In genomic region chr1:171184314-171184713, GRCm38 (mm10) we compare ENCODE assay signal across 9 mouse cellular contexts. TPM values are rescaled to one million over a fixed set of nuclear protein-coding genes. Genes with fewer than 3 reads are reported as not detected.
DNase-seq lines count a peak whose midpoint lies in the region; ATAC-seq and TF ChIP-seq lines count a peak whose summit lies in the region.
"Had no signal": no experiment of that assay in that cellular context is flagged by ENCODE, and none has a peak within 500 bp of the region (broad histone marks: within the 10 kb centered on the region; RNA-seq: fewer than 3 reads in every experiment).

No protein-coding gene starts in this region.

- no peak overlapping the region for H3K9ac ChIP-seq in liver, adult 2 months (ENCODE audit: low read depth, low read length)
- no peak overlapping the region for H3K9ac ChIP-seq in liver, embryonic 12.5 days
- H3K9ac ChIP-seq in neural tube, embryonic 15.5 days (replicated peaks) = no peak overlapping the region
- H3K9ac ChIP-seq: liver, embryonic 15.5 days had no signal

- H3K4me3 ChIP-seq in liver, adult 2 months (ENCODE audit: insufficient read depth, low read depth, low read length) = no peak overlapping the region
- no peak overlapping the region for H3K4me3 ChIP-seq in liver, embryonic 12.5 days
- H3K4me3 ChIP-seq in neural tube, embryonic 15.5 days (replicated peaks) = no peak overlapping the region
- H3K4me3 ChIP-seq: liver, embryonic 15.5 days had no signal

- WGBS in liver, adult 2 months = 67% methylated on average over 7 of the region's 7 CpGs
- 26% methylated on average over 7 of the region's 7 CpGs for WGBS in liver, embryonic 12.5 days (ENCODE audit: insufficient replicate concordance)
- WGBS in neural tube, embryonic 15.5 days = 83% methylated on average over 7 of the region's 7 CpGs

- no peaks in the 10 kb centered on the region for H3K36me3 ChIP-seq in liver, adult 2 months (ENCODE audit: control insufficient read depth, insufficient read depth, low read length)
- H3K36me3 ChIP-seq in liver, embryonic 12.5 days = no peaks in the 10 kb centered on the region
- no peaks in the 10 kb centered on the region for H3K36me3 ChIP-seq in neural tube, embryonic 15.5 days
- H3K36me3 ChIP-seq: liver, embryonic 15.5 days had no signal

- H3K79me2 ChIP-seq in liver, adult 2 months (ENCODE audit: control insufficient read depth, insufficient read depth, low read length) = peaks cover 4% of the 10 kb centered on the region; the same call in 1 of the 2 replicates

- H3K9me3 ChIP-seq in liver, embryonic 12.5 days (replicated peaks) = no peaks in the 10 kb centered on the region
- H3K9me3 ChIP-seq in neural tube, embryonic 15.5 days (replicated peaks) = no peaks in the 10 kb centered on the region
- H3K9me3 ChIP-seq: liver, embryonic 15.5 days had no signal

- H3K27me3 ChIP-seq in liver, adult 2 months (ENCODE audit: control insufficient read depth, insufficient read depth, low read length) = no peaks in the 10 kb centered on the region
- peaks cover 15% of the 10 kb centered on the region; the same call in 1 of the 2 replicates for H3K27me3 ChIP-seq in liver, embryonic 12.5 days (replicated peaks)
- H3K27me3 ChIP-seq in neural tube, embryonic 15.5 days (replicated peaks) = no peaks in the 10 kb centered on the region

- no peak for ATAC-seq in liver, embryonic 12.5 days
- peak; percentile 72 for ATAC-seq in common myeloid progenitor, adult 5-6 weeks (replicated peaks; ENCODE audit: low read depth, poor library complexity, severe bottlenecking)
- ATAC-seq in neural tube, embryonic 15.5 days (ENCODE audit: low FRiP score) = no peak

- DNase-seq in liver, adult 2 months (ENCODE audit: extremely low read depth, low read depth, low spot score) = peak; percentile 23
- peak; percentile 43 for DNase-seq in kidney, postnatal 10 days
- DNase-seq in natural killer cell, adult 2 months (ENCODE audit: low spot score in 2 of 2) = peak; percentile 41 to 57
- DNase-seq in cerebellum, postnatal 14 days = no peak
- no peak for DNase-seq in testis, postnatal 10 days (ENCODE audit: low spot score)

- H3K4me2 ChIP-seq in liver, embryonic 12.5 days = no peak overlapping the region
- H3K4me2 ChIP-seq in neural tube, embryonic 15.5 days = no peak overlapping the region
- H3K4me2 ChIP-seq: liver, embryonic 15.5 days had no signal

- peaks cover 3% of the 10 kb centered on the region; the same call in 1 of the 2 replicates for H3K4me1 ChIP-seq in liver, adult 2 months (ENCODE audit: control insufficient read depth, insufficient read depth, low read length)
- H3K4me1 ChIP-seq in liver, embryonic 12.5 days = peaks cover 6% of the 10 kb centered on the region; the same call in 1 of the 2 replicates
- peaks cover 25% of the 10 kb centered on the region for H3K4me1 ChIP-seq in neural tube, embryonic 15.5 days

- no peak for TF ChIP-seq POLR2A in liver, adult 2 months (IDR thresholded peaks at IDR 0.05; ENCODE audit: extremely low read depth, insufficient read depth, low read length)

- 0 out of 2 replicates have a peak, but pooled peaks have one; percentile 1 for TF ChIP-seq CTCF in liver, adult 2 months (IDR thresholded peaks at IDR 0.05; ENCODE audit: low read depth, low read length)

- no peak overlapping the region for H3K27ac ChIP-seq in liver, adult 2 months (replicated peaks; ENCODE audit: insufficient read depth, low read depth, low read length)
- no peak overlapping the region for H3K27ac ChIP-seq in liver, embryonic 12.5 days
- no peak overlapping the region for H3K27ac ChIP-seq in neural tube, embryonic 15.5 days (replicated peaks)
- H3K27ac ChIP-seq: liver, embryonic 15.5 days had no signal

RNA-seq across cellular contexts. Expression of gene Pcp4l1, which starts 11.8 kb away (rescaled TPM):
- 3.8 and 10.0 TPM in 2 replicates for total RNA-seq in liver, adult 2 months (2014; rRNA removed)
- polyA plus RNA-seq in liver, adult 2 months (2012; rRNA removed) = 10.5 and 15.0 TPM in 2 replicates
- polyA plus RNA-seq in liver, embryonic 12.5 days (2016; fragmentation: Nextera tagmentation; extraction: Ambion mirVana) = 1.1 and 1.2 TPM in 2 replicates
- 11.2 and 11.8 TPM in 2 replicates for total RNA-seq in common myeloid progenitor, adult 5-6 weeks (2017)
- polyA plus RNA-seq in neural tube, embryonic 15.5 days (2015; fragmentation: Nextera tagmentation; extraction: Ambion mirVana) = 34.0 and 39.1 TPM in 2 replicates

RNA-seq across cellular contexts. Expression of gene Nr1i3, which starts 29.5 kb away (rescaled TPM):
- total RNA-seq in liver, adult 2 months (2014; rRNA removed) = 178 and 264 TPM in 2 replicates
- polyA plus RNA-seq in liver, adult 2 months (2012; rRNA removed) = 215 and 229 TPM in 2 replicates
- 0.23 and 0.36 TPM in 2 replicates for polyA plus RNA-seq in liver, embryonic 12.5 days (2016; fragmentation: Nextera tagmentation; extraction: Ambion mirVana)
- total RNA-seq in common myeloid progenitor, adult 5-6 weeks (2017) = 0.32 TPM in 1 of 2 replicates, not detected in the other
- 0.38 and 0.52 TPM in 2 replicates for polyA plus RNA-seq in neural tube, embryonic 15.5 days (2015; fragmentation: Nextera tagmentation; extraction: Ambion mirVana)

RNA-seq across cellular contexts. Expression of gene Mpz, which starts 33.8 kb away (rescaled TPM):
- total RNA-seq in liver, adult 2 months (2014; rRNA removed) = 0.07 and 0.09 TPM in 2 replicates
- 0.27 and 0.83 TPM in 2 replicates for polyA plus RNA-seq in liver, adult 2 months (2012; rRNA removed)
- polyA plus RNA-seq in liver, embryonic 12.5 days (2016; fragmentation: Nextera tagmentation; extraction: Ambion mirVana) = 0.10 and 0.18 TPM in 2 replicates
- total RNA-seq in common myeloid progenitor, adult 5-6 weeks (2017) = not detected in 2 replicates
- 8.8 and 11.0 TPM in 2 replicates for polyA plus RNA-seq in neural tube, embryonic 15.5 days (2015; fragmentation: Nextera tagmentation; extraction: Ambion mirVana)
- polyA plus RNA-seq: liver, embryonic 15.5 days had no signal

RNA-seq across cellular contexts. Expression of gene Sdhc, which starts 33.9 kb away (rescaled TPM):
- total RNA-seq in liver, adult 2 months (2014; rRNA removed) = 194 and 217 TPM in 2 replicates
- 375 and 403 TPM in 2 replicates for polyA plus RNA-seq in liver, adult 2 months (2012; rRNA removed)
- 140 and 155 TPM in 2 replicates for polyA plus RNA-seq in liver, embryonic 12.5 days (2016; fragmentation: Nextera tagmentation; extraction: Ambion mirVana)
- 56.9 and 71.9 TPM in 2 replicates for total RNA-seq in common myeloid progenitor, adult 5-6 weeks (2017)
- polyA plus RNA-seq in neural tube, embryonic 15.5 days (2015; fragmentation: Nextera tagmentation; extraction: Ambion mirVana) = 311 and 314 TPM in 2 replicates

RNA-seq across cellular contexts. Expression of gene Tomm40l, which starts 38.0 kb away (rescaled TPM):
- total RNA-seq in liver, adult 2 months (2014; rRNA removed) = 5.5 and 10.7 TPM in 2 replicates
- polyA plus RNA-seq in liver, adult 2 months (2012; rRNA removed) = 6.7 and 9.7 TPM in 2 replicates
- 20.7 and 21.9 TPM in 2 replicates for polyA plus RNA-seq in liver, embryonic 12.5 days (2016; fragmentation: Nextera tagmentation; extraction: Ambion mirVana)
- 19.0 and 21.5 TPM in 2 replicates for total RNA-seq in common myeloid progenitor, adult 5-6 weeks (2017)
- 51.0 and 60.0 TPM in 2 replicates for polyA plus RNA-seq in neural tube, embryonic 15.5 days (2015; fragmentation: Nextera tagmentation; extraction: Ambion mirVana)

Comparison
In these comparisons a context has a peak if more than half of its experiments do, and no peak if none do; other contexts are left out.
1. RNA of gene Nr1i3, which starts 29.5 kb away (polyA plus RNA-seq): 215 to 229 TPM in liver, adult 2 months; 0.38 to 0.52 TPM in neural tube, embryonic 15.5 days and 0.23 to 0.36 TPM in liver, embryonic 12.5 days; every median in the first group is over 100 times any median in the second.
2. DNase-seq: peak in liver, adult 2 months (single experiment), kidney, postnatal 10 days (single experiment) and natural killer cell, adult 2 months (2 of 2); none in cerebellum, postnatal 14 days (0 of 2) and testis, postnatal 10 days (single experiment).